Mouse (Mus musculus) limb, embryonic 11.5 days (tissue): Measurements from ENCODE around the gene Rhoa. TPM values are rescaled to one million over a fixed set of nuclear protein-coding genes. Genes with fewer than 3 reads are reported as not detected.

ENCODE experiments used
- ATAC-seq: fragments of 200-750 bp; cut with Nextera tagmentation; 2 replicates; pipeline ENCODE4 v1.8.0; 2017; ENCODE audit warnings: low read depth; ENCODE audit not compliant: insufficient number of reproducible peaks, low FRiP score, low TSS enrichment
- DNase-seq: peaks from one replicate; pipeline ENCODE4 v3.0.0-alpha.2; 2015; ENCODE audit warnings: low spot score
- H3K27ac ChIP-seq: fragments of 300-500 bp; sonication (generic); replicated peaks from 2 replicates; pipeline ENCODE4 v1.5.1; 2014; ENCODE audit warnings: low read depth, mild to moderate bottlenecking, low read length
- H3K27me3 ChIP-seq: fragments of 300-500 bp; sonication (generic); 2 replicates; pipeline ENCODE4 v1.6.1; 2014; ENCODE audit warnings: mild to moderate bottlenecking, low read length, mixed read lengths; ENCODE audit not compliant: control insufficient read depth, insufficient read depth
- H3K36me3 ChIP-seq: fragments of 300-500 bp; sonication (generic); 2 replicates; pipeline ENCODE4 v1.6.1; 2014; ENCODE audit warnings: mild to moderate bottlenecking, low read length, moderate library complexity, mixed read lengths; ENCODE audit not compliant: control insufficient read depth, insufficient read depth
- H3K4me1 ChIP-seq: fragments of 300-500 bp; sonication (generic); 2 replicates; pipeline ENCODE4 v1.6.1; 2014; ENCODE audit warnings: low read length, mixed read lengths; ENCODE audit not compliant: control insufficient read depth, insufficient read depth
- H3K4me2 ChIP-seq: fragments of 300-500 bp; sonication (generic); 2 replicates; pipeline ENCODE4 v1.6.1; 2014; ENCODE audit warnings: low read depth, mild to moderate bottlenecking, moderate library complexity; ENCODE audit not compliant: severe bottlenecking
- H3K4me3 ChIP-seq: fragments of 300-500 bp; sonication (generic); 2 replicates; pipeline ENCODE4 v1.5.1; 2014; ENCODE audit warnings: low read depth, low read length
- H3K9ac ChIP-seq: fragments of 300-500 bp; sonication (generic); 2 replicates; pipeline ENCODE4 v1.6.1; 2014; ENCODE audit warnings: mild to moderate bottlenecking, low read length
- H3K9me3 ChIP-seq: fragments of 300-500 bp; sonication (generic); 2 replicates; pipeline ENCODE4 v1.6.1; 2016; ENCODE audit warnings: low read length; ENCODE audit not compliant: control insufficient read depth
- WGBS: fragments of 180-500 bp; shearing (Covaris S2); extraction: QIAGEN DNeasy Blood & Tissue Kit; methylation state at CpG from one replicate; pipeline ENCODE4 v1.1.7; 2014; 5-methylcytosine and 5-hydroxymethylcytosine counted together
- polyA plus RNA-seq: library from polyadenylated mRNA; unstranded; fragments of >200 nt; fragmentation: Nextera tagmentation; extraction: Ambion mirVana; gene quantifications from 2 replicates; pipeline ENCODE4 v1.2.1, GENCODE M21; 2014

Gene Rhoa
- polyA plus RNA-seq, 1 experiment from 2014 or later = 319 TPM

DNA sequence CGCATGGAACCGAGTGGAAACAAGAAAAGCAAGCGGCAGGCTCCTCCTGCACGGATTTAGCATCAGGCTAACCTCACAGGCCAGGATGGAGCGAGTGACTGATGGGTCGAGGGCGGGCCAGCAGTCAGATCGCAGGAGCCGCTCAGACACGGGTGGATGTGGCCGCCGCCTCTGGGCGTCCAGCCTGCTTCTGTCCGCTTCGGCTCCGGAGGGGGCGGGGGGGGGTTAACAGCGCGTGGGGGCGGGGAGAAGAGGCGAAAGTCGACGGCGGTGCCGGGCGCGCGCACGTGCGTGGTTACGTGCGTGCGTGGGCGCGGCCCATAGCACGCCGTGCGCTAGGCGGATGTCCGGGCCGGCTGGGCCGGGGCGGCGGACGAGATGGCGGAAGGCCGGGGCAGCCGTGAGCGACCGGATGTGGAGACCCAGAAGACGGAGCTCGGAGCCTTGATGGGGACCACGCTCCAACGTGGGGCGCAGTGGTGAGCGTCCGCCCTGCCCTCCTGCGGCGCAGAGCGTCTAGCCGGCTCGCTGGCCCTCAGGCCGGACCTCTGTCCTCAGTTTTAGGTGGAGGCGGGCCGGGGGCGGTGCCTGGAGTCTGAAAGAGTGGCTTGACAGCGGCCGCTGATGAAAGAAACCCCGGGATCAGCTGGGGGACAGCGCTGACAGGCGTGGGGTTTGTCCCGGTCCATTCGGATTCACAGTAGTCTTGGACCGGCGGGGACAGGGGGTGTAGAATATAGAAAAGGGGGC lies 41.8 kb downstream of the Rhoa start, which contains the start of gene Usp4:
TSS of gene Usp4 (plus strand) at position 314 of the 750 bp plus-strand sequence.
- peak within 1 kb of the TSS; percentile 89 for H3K4me2 ChIP-seq
- H3K9ac ChIP-seq = peak within 1 kb of the TSS; percentile 91
- H3K4me3 ChIP-seq = peak within 1 kb of the TSS; percentile 86
- H3K27ac ChIP-seq = peak within 1 kb of the TSS; percentile 94
- peak; percentile 90 for DNase-seq
- WGBS = under 1% methylated on average over 74 of the region's 75 CpGs
- no peaks in the 10 kb centered on the region for H3K9me3 ChIP-seq
- H3K27me3 ChIP-seq = no peaks in the 10 kb centered on the region
- H3K36me3 ChIP-seq = peaks cover 19% of the 10 kb centered on the region
- peak; percentile 93 for ATAC-seq
- H3K4me1 ChIP-seq = no peaks in the 10 kb centered on the region

- Histone ChIP-seq H3K9ac (peak overlapping the region; percentile 91), H3K4me3 (peak overlapping the region; percentile 86), H3K9me3 (no peaks in the 10 kb centered on the region), H3K36me3 (peaks cover 20% of the 10 kb centered on the region), H3K4me2 (peak overlapping the region; percentile 89), H3K27me3 (no peaks in the 10 kb centered on the region), H3K27ac (peak overlapping the region; percentile 15; the same call in 1 of the 2 replicates), H3K4me1 (no peaks in the 10 kb centered on the region)
- no peak for DNase-seq
- 7% methylated on average over 14 of the region's 14 CpGs for WGBS
- no peak for ATAC-seq
Observed at GRCm38 (mm10) chr9:108348290-108348680, 42.4 kb downstream of the Rhoa start.

DNA sequence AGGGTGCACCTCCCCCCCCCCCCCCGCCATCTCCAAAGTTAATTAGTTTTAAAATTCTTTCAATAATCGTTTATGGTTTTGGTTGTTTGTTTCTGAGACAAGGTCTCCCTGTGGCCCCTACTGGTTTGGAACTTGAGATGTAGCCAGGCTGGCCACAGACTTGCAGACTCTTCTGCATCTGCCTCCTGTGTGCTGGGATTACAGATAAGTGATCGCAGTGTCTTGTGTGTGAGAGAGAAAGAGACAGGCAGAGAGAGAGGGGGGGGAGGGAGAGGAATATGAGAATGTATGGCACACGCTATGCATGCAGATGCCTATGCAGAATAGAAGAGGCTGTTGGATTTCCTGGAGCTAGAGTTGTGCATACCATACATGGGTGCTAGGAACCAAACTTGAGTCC lies 43.8 kb downstream of the Rhoa start:
- no peak overlapping the region for H3K27ac ChIP-seq
- H3K9ac ChIP-seq = no peak overlapping the region
- no peaks in the 10 kb centered on the region for H3K4me1 ChIP-seq
- WGBS = 94% methylated on average over 4 of the region's 4 CpGs
- no peak for ATAC-seq
- no peaks in the 10 kb centered on the region for H3K9me3 ChIP-seq
- peaks cover 25% of the 10 kb centered on the region for H3K36me3 ChIP-seq
- DNase-seq = no peak
- no peak overlapping the region for H3K4me2 ChIP-seq
- no peak overlapping the region for H3K4me3 ChIP-seq
- no peaks in the 10 kb centered on the region for H3K27me3 ChIP-seq

DNA sequence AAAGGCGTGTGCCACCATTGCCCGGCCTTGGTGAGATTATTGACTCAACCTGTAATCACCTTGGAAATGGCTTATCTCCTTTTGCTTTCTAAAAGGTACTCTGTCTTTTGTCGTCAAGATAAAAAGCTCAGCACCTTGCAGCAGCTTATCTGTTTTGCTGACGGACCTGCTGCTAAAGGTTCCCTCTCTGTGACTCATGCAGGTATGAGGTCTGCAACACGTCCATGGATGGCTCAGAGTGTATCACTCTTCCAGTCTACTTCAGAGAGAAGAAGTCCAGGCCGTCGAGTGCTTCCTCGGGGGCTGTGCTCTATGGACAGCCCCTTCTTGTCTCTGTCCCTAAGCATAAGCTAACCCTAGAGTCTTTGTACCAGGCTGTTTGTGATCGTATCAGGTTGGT lies 72.3 kb downstream of the Rhoa start:
- DNase-seq (no peak), ATAC-seq (no peak)
- no peak overlapping the region for H3K4me2 ChIP-seq
- 93% methylated on average over 9 of the region's 9 CpGs for WGBS
- no peaks in the 10 kb centered on the region for H3K9me3 ChIP-seq
- H3K4me1 ChIP-seq = no peaks in the 10 kb centered on the region
- H3K27me3 ChIP-seq = no peaks in the 10 kb centered on the region
- H3K4me3 ChIP-seq = no peak overlapping the region
- no peak overlapping the region for H3K9ac ChIP-seq
- peaks cover 37% of the 10 kb centered on the region for H3K36me3 ChIP-seq
- H3K27ac ChIP-seq = no peak overlapping the region

DNA sequence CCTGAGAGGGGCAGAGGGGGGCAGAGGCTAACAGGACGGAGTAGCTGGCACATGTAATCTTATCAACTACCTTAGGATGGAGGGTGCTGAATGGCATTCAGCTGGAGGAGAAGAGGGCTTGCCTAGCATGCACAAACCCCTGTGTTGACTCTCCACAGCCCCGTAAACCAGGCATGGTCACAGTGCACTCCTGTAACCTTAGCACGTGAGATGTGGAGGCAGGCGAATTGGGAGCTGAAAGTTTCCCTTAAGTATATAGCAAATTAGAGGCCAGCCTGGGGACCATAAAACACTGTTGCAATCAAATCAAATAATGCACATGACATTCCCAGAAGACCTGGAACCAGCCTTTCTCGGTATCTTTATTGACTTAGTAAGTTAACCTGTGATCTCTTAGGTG lies 72.8 kb downstream of the Rhoa start:
- no peak for ATAC-seq

DNA sequence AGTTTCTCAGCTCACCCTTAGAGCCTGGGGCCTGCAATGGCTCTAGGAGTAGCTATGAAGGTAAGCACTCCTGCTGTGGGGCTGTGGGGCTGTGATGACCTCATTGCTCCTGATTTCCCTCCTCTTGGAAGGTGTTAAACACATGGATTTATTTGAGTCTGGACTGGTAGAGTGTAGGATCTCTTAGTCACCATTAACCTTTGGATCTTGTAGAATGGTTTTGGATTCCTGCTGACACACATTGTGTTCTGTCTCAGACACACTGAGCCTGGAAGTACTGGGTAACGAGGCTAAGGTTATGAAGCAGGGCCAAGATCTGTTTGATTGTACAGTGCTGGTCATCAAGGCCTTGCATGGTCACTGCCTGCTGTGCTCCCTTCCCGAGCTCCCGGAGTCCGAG lies 73.4 kb downstream of the Rhoa start:
- no peak overlapping the region for H3K27ac ChIP-seq
- no peak overlapping the region for H3K4me2 ChIP-seq
- 86% methylated on average over 4 of the region's 4 CpGs for WGBS
- H3K9ac ChIP-seq = no peak overlapping the region
- peaks cover 36% of the 10 kb centered on the region for H3K36me3 ChIP-seq
- no peaks in the 10 kb centered on the region for H3K9me3 ChIP-seq
- H3K27me3 ChIP-seq = no peaks in the 10 kb centered on the region
- no peak overlapping the region for H3K4me3 ChIP-seq
- H3K4me1 ChIP-seq = no peaks in the 10 kb centered on the region
- no peak for ATAC-seq
- no peak for DNase-seq

More for the DNA sequence above, 72.8 kb downstream of the Rhoa start:
- no peak overlapping the region for H3K27ac ChIP-seq
- H3K4me3 ChIP-seq = no peak overlapping the region
- no peaks in the 10 kb centered on the region for H3K9me3 ChIP-seq
- no peaks in the 10 kb centered on the region for H3K27me3 ChIP-seq
- no peaks in the 10 kb centered on the region for H3K4me1 ChIP-seq
- H3K4me2 ChIP-seq = no peak overlapping the region
- no peak overlapping the region for H3K9ac ChIP-seq
- H3K36me3 ChIP-seq = peaks cover 37% of the 10 kb centered on the region
- WGBS = 91% methylated on average over 5 of the region's 5 CpGs
- DNase-seq = no peak

GRCm38 (mm10) chr9:108381382-108381781 lies 75.5 kb downstream of the Rhoa start:
- Histone ChIP-seq H3K36me3 (peaks cover 37% of the 10 kb centered on the region), H3K9ac (no peak overlapping the region), H3K27ac (no peak overlapping the region), H3K4me3 (no peak overlapping the region), H3K4me1 (no peaks in the 10 kb centered on the region), H3K27me3 (no peaks in the 10 kb centered on the region), H3K9me3 (no peaks in the 10 kb centered on the region), H3K4me2 (no peak overlapping the region)
- no peak for DNase-seq
- no peak for ATAC-seq
- WGBS = 96% methylated on average over 9 of the region's 9 CpGs

DNA sequence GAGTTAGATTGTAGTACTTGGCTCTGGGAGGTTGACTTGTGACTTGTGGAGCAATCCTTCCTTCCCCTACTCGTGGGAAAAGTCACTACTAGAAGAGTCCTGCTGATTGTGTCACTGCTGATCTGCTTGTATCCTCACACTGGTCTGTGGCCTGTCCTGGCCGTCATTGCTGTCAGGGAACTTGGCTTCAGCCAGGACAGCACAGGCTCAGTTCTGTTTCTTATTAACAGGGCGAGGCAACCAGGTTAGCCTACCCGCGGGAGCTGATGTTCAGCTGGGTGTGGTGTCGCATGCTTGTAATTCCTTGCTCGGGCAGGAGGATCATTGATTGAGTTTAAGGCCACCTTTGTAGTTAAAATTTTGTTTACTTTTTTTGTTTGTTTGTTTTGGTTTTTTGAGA lies 79.1 kb downstream of the Rhoa start:
- Histone ChIP-seq H3K27ac (no peak overlapping the region), H3K4me2 (no peak overlapping the region), H3K36me3 (peaks cover 41% of the 10 kb centered on the region), H3K9me3 (no peaks in the 10 kb centered on the region), H3K4me3 (no peak overlapping the region), H3K4me1 (no peaks in the 10 kb centered on the region), H3K27me3 (no peaks in the 10 kb centered on the region), H3K9ac (no peak overlapping the region)
- no peak for ATAC-seq
- WGBS = 67% methylated on average over 7 of the region's 7 CpGs
- no peak for DNase-seq

GRCm38 (mm10) chr9:108386816-108387215 lies 80.9 kb downstream of the Rhoa start:
- Histone ChIP-seq H3K27me3 (no peaks in the 10 kb centered on the region), H3K4me3 (no peak overlapping the region), H3K4me2 (no peak overlapping the region), H3K9ac (no peak overlapping the region), H3K9me3 (no peaks in the 10 kb centered on the region), H3K27ac (no peak overlapping the region), H3K4me1 (no peaks in the 10 kb centered on the region), H3K36me3 (peaks cover 40% of the 10 kb centered on the region)
- WGBS = 84% methylated on average over 4 of the region's 4 CpGs
- DNase-seq (no peak), ATAC-seq (no peak)
